Mouse (Mus musculus) midbrain, postnatal 0 days (tissue): ENCODE measurements at regions not wholly inside any gene's neighbourhood (a gene's known extent, or its start where the extent isn't known, plus 50 kb on each side); places are given as distances from the start of the nearest gene placed in this dataset.
A peak's percentile ranks its signal among the peaks of the same experiment; 100 is the strongest.
"Not testable (repeated sequence)": the region's sequence is repeated elsewhere in the genome, so short reads cannot be mapped to it uniquely, and the experiment has no call there.

Experiments
- ATAC-seq: fragments of 200-750 bp; cut with Nextera tagmentation; 2 replicates; pipeline ENCODE4 v1.8.0; 2017; ENCODE audit warnings: moderate number of reproducible peaks, mild to moderate bottlenecking, moderate TSS enrichment, moderate library complexity; ENCODE audit not compliant: low FRiP score
- DNase-seq: peaks from one replicate; pipeline ENCODE4 v3.0.0-alpha.2; 2015; ENCODE audit warnings: low spot score
- H3K27ac ChIP-seq: fragments of 300-500 bp; sonication (generic); 2 replicates; pipeline ENCODE4 v1.5.1; 2014; ENCODE audit warnings: low read depth, mild to moderate bottlenecking, low read length, mixed read lengths
- H3K27me3 ChIP-seq: fragments of 300-500 bp; sonication (generic); 2 replicates; pipeline ENCODE4 v1.6.1; 2014; ENCODE audit warnings: low read length, control low read depth, mixed read lengths; ENCODE audit not compliant: insufficient read depth
- H3K36me3 ChIP-seq: fragments of 300-500 bp; sonication (generic); 2 replicates; pipeline ENCODE4 v1.6.1; 2014; ENCODE audit warnings: low read length, control low read depth, mixed read lengths; ENCODE audit not compliant: insufficient read depth
- H3K4me1 ChIP-seq: fragments of 300-500 bp; sonication (generic); 2 replicates; pipeline ENCODE4 v1.6.1; 2014; ENCODE audit warnings: mild to moderate bottlenecking, control low read depth, antibody characterized with exemption, low read length, mixed read lengths; ENCODE audit not compliant: insufficient read depth
- H3K4me2 ChIP-seq: fragments of 300-500 bp; sonication (generic); 2 replicates; pipeline ENCODE4 v1.6.1; 2014; ENCODE audit warnings: low read depth, mild to moderate bottlenecking, low read length, mixed read lengths; ENCODE audit not compliant: poor library complexity, severe bottlenecking
- H3K4me3 ChIP-seq: fragments of 300-500 bp; sonication (generic); 2 replicates; pipeline ENCODE4 v1.5.1; 2014; ENCODE audit warnings: low read depth, mild to moderate bottlenecking, low read length, moderate library complexity
- H3K9ac ChIP-seq: fragments of 300-500 bp; sonication (generic); replicated peaks from 2 replicates; pipeline ENCODE4 v1.6.1; 2014; ENCODE audit warnings: mild to moderate bottlenecking, low read length, moderate library complexity, mixed read lengths; ENCODE audit not compliant: poor library complexity, severe bottlenecking
- H3K9me3 ChIP-seq: fragments of 300-500 bp; sonication (generic); 2 replicates; pipeline ENCODE4 v1.6.1; 2016; ENCODE audit warnings: low read length, control low read depth
- CTCF ChIP-seq: IDR thresholded peaks from 2 replicates; pipeline ENCODE4 v1.5.1; 2016; ENCODE audit warnings: antibody characterized with exemption, mild to moderate bottlenecking
- WGBS: fragments of 180-500 bp; shearing (Covaris S2); extraction: QIAGEN DNeasy Blood & Tissue Kit; methylation state at CpG from one replicate; pipeline ENCODE4 v1.1.7; 2014; 5-methylcytosine and 5-hydroxymethylcytosine counted together

DNA sequence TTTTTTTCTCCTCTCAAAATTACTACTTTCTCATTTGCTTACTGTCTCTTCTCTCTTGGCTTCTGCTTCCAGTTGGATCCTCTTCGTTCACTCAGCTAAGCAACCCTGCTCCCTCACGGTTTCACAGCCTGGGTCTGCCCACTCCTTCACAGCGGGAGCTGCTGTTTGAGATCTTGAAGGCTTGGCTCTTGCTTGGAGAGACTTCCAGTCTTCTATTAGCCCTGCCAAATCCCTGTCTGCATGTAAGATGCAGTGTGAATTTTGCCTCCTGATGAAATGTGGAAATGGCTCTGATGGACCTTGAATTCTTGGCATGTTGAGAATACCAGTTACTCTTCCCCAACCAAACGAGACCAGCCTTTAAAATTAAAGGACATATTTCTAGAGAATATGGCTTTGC is 149.1 kb upstream of the Tet2 start:
- H3K36me3 ChIP-seq: no peaks in the 10 kb centered on the region
- no peak overlapping the region for H3K4me2 ChIP-seq
- no peaks in the 10 kb centered on the region for H3K4me1 ChIP-seq
- H3K4me3 ChIP-seq: no peak overlapping the region
- no peak overlapping the region for H3K9ac ChIP-seq
- H3K9me3 ChIP-seq: no peaks in the 10 kb centered on the region
- DNase-seq (peak; percentile 33), ATAC-seq (no peak)
- no peak overlapping the region for H3K27ac ChIP-seq
- 54% methylated on average over 4 of the region's 4 CpGs for WGBS
- no peak for TF ChIP-seq CTCF
- no peaks in the 10 kb centered on the region for H3K27me3 ChIP-seq

GRCm38 (mm10) chr3:133696122-133696521 is 151.2 kb upstream of the Tet2 start:
- ATAC-seq: no peak
- 90% methylated on average over 3 of the region's 3 CpGs for WGBS

GRCm38 (mm10) chr3:133704849-133705248 is 159.9 kb upstream of the Tet2 start:
- not testable (repeated sequence) for H3K27me3 ChIP-seq, H3K4me2 ChIP-seq, H3K4me1 ChIP-seq, H3K9me3 ChIP-seq, H3K27ac ChIP-seq, ATAC-seq, DNase-seq, H3K36me3 ChIP-seq, H3K9ac ChIP-seq, H3K4me3 ChIP-seq

More at GRCm38 (mm10) chr3:133696122-133696521, 151.2 kb upstream of the Tet2 start:
- TF ChIP-seq CTCF: no peak
- no peak overlapping the region for H3K9ac ChIP-seq
- H3K36me3 ChIP-seq: no peaks in the 10 kb centered on the region
- no peak for DNase-seq
- no peaks in the 10 kb centered on the region for H3K27me3 ChIP-seq
- H3K27ac ChIP-seq: no peak overlapping the region
- H3K4me2 ChIP-seq: no peak overlapping the region
- H3K4me3 ChIP-seq: no peak overlapping the region
- H3K4me1 ChIP-seq: no peaks in the 10 kb centered on the region
- H3K9me3 ChIP-seq: no peaks in the 10 kb centered on the region

GRCm38 (mm10) chr3:133711518-133711917 is 166.6 kb upstream of the Tet2 start:
- no peaks in the 10 kb centered on the region for H3K4me1 ChIP-seq
- H3K27me3 ChIP-seq: no peaks in the 10 kb centered on the region
- ATAC-seq (no peak), DNase-seq (no peak)
- H3K9ac ChIP-seq: no peak overlapping the region
- no peak overlapping the region for H3K4me2 ChIP-seq
- no peak for TF ChIP-seq CTCF
- no peaks in the 10 kb centered on the region for H3K36me3 ChIP-seq
- no peaks in the 10 kb centered on the region for H3K9me3 ChIP-seq
- WGBS: 82% methylated on average over 1 of the region's 1 CpGs
- no peak overlapping the region for H3K4me3 ChIP-seq
- no peak overlapping the region for H3K27ac ChIP-seq

DNA sequence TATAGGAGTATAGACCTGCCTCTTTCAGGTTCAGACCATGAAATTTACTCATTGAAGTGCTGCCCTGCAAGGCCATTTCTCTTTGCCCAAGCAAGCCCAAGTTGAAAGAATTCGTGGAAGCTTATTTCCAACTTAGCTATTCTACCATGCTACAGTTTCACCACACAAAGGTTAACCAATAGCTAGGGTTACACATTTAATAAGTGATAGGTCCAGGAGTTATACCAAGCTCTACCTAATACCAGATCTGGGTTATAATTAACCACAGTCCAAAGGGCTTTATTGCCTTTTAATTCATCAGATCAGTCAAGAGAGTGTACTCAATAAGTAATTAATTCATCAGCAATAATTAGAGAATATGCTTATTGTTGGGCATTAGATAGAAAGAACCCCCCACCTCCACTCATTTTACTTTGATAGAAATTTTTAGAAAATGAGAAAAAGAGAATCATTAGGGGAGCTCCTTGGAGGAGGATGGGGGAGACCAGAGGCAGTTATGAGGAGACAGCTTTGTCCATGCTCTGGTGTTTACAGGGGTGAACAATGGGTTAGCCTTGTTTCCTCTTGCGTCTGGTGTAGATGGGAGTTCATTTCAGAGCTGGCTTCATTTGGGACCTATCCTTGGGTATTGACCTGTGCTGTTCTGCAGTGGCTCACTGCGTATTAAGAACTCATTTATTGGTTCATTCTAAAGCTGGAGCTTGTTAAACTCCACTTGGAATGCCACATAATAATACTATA is 177.8 kb upstream of the Tet2 start:
- no peak overlapping the region for H3K9ac ChIP-seq
- TF ChIP-seq CTCF: no peak

DNA sequence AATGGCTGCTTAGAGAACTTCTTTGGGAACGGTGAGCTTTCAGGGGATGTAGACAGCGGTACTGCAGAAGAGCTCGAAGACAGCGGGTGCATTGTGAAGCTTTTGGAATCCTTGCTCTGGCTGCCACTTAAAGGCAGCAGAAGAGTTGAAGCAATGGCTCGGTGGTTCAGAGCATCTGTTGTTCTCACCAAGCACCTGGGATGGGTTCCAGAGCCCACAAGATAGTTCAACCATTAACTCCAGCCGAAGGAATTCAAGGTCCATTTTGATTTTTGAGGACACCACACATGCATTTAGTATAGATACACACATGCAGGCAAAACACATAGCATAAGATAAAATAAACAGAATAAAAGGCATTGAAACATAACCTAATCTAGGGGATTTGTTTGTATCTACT is 181.9 kb upstream of the Tet2 start:
- H3K36me3 ChIP-seq: no peaks in the 10 kb centered on the region
- H3K27ac ChIP-seq: no peak overlapping the region
- DNase-seq: no peak
- H3K4me1 ChIP-seq: no peaks in the 10 kb centered on the region
- no peak overlapping the region for H3K9ac ChIP-seq
- H3K9me3 ChIP-seq: no peaks in the 10 kb centered on the region
- 87% methylated on average over 6 of the region's 6 CpGs for WGBS
- H3K27me3 ChIP-seq: no peaks in the 10 kb centered on the region
- TF ChIP-seq CTCF: no peak
- ATAC-seq: no peak
- no peak overlapping the region for H3K4me3 ChIP-seq
- H3K4me2 ChIP-seq: no peak overlapping the region

More for the DNA sequence above, 177.8 kb upstream of the Tet2 start:
- Histone ChIP-seq H3K4me1 (no peaks in the 10 kb centered on the region), H3K4me2 (no peak overlapping the region), H3K9me3 (no peaks in the 10 kb centered on the region), H3K27me3 (no peaks in the 10 kb centered on the region), H3K36me3 (no peaks in the 10 kb centered on the region), H3K27ac (no peak overlapping the region), H3K4me3 (no peak overlapping the region)
- ATAC-seq (no peak), DNase-seq (no peak)
- WGBS: 90% methylated on average over 3 of the region's 3 CpGs
